Mouse (Mus musculus): ENCODE data around the gene Trim67. TPM values are rescaled to one million over a fixed set of nuclear protein-coding genes. Genes with fewer than 3 reads are reported as not detected.

Gene Trim67
- polyA plus RNA-seq, 1 experiment from 2014 or later, result 0.03 TPM

DNA sequence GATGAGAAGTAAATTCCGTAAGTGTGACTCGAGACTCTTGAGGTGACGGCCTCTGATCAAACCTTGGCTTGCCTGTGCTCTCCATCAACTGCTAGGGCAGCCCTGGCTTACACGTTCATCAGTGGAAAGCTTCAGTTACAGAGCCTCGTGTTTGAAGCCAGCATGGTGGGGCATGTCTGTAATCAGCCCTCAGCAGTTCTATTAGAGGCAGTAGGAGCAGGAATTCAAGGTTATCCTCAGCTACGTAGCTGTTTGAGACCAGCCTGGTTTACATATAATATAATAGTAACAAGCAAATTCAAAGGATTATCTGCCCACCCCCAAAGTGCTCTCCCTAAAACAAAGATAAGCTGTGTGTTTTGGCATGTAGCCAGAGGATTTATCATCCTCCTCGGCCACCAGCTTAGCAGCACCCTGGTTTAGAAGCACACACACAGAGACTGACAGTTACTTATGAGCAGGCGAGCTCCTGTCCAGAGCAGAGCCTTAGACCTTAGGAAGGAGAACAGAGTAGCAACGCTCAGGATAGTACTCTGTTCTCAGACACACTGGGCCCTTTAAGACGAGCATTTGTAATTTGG is 86.1 kb downstream of the Trim67 start:
- peak; percentile 66 for ATAC-seq (ENCODE audit: low read depth)

More for the DNA sequence above, 86.1 kb downstream of the Trim67 start:
- Histone ChIP-seq H3K27me3 (no peaks in the 10 kb centered on the region), H3K4me2 (no peak overlapping the region), H3K9me3 (replicated peaks) (no peaks in the 10 kb centered on the region), H3K27ac (no peak overlapping the region), H3K9ac (no peak overlapping the region), H3K4me1 (replicated peaks) (peaks cover 10% of the 10 kb centered on the region), H3K36me3 (peaks cover 95% of the 10 kb centered on the region), H3K4me3 (replicated peaks) (no peak overlapping the region)
- WGBS (ENCODE audit: insufficient replicate concordance), result 62% methylated on average over 10 of the region's 10 CpGs
- DNase-seq, result no peak

Other genes with a start within 250 kb of the Trim67 start
- gene Agt, start 223.4 kb upstream of the Trim67 start, polyA plus RNA-seq (2015; fragmentation: Nextera tagmentation; extraction: Ambion mirVana), result 50.2 and 54.9 TPM in 2 replicates
- 0.22 TPM in 1 of 2 replicates, not detected in the other for gene Capn9, start 217.0 kb upstream of the Trim67 start, polyA plus RNA-seq (2015; fragmentation: Nextera tagmentation; extraction: Ambion mirVana)
- 4.6 and 5.8 TPM in 2 replicates for gene 2310022B05Rik, start 129.7 kb upstream of the Trim67 start, polyA plus RNA-seq (2015; fragmentation: Nextera tagmentation; extraction: Ambion mirVana)
- 20.6 and 23.7 TPM in 2 replicates for gene Ttc13, start 71.1 kb upstream of the Trim67 start, polyA plus RNA-seq (2015; fragmentation: Nextera tagmentation; extraction: Ambion mirVana)
- gene Arv1, start 71.0 kb upstream of the Trim67 start, polyA plus RNA-seq (2015; fragmentation: Nextera tagmentation; extraction: Ambion mirVana), result 8.0 and 8.3 TPM in 2 replicates
- gene Fam89a, start 41.3 kb upstream of the Trim67 start, polyA plus RNA-seq (2015; fragmentation: Nextera tagmentation; extraction: Ambion mirVana), result 2.6 and 2.9 TPM in 2 replicates
- 47.3 and 53.9 TPM in 2 replicates for gene Gnpat, start 69.9 kb downstream of the Trim67 start, polyA plus RNA-seq (2015; fragmentation: Nextera tagmentation; extraction: Ambion mirVana)
- gene 2810004N23Rik, start 70.0 kb downstream of the Trim67 start, polyA plus RNA-seq (2015; fragmentation: Nextera tagmentation; extraction: Ambion mirVana), result 28.9 and 35.3 TPM in 2 replicates
- gene Exoc8, start 104.6 kb downstream of the Trim67 start, polyA plus RNA-seq (2015; fragmentation: Nextera tagmentation; extraction: Ambion mirVana), result 4.2 and 4.5 TPM in 2 replicates
- 6.1 and 7.5 TPM in 2 replicates for gene Sprtn, start 104.8 kb downstream of the Trim67 start, polyA plus RNA-seq (2015; fragmentation: Nextera tagmentation; extraction: Ambion mirVana)
- gene Egln1, start 156.2 kb downstream of the Trim67 start, polyA plus RNA-seq (2015; fragmentation: Nextera tagmentation; extraction: Ambion mirVana), result 2.7 TPM in 2 replicates
- 53.0 and 59.6 TPM in 2 replicates for gene Tsnax, start 219.9 kb downstream of the Trim67 start, polyA plus RNA-seq (2015; fragmentation: Nextera tagmentation; extraction: Ambion mirVana)